Mouse (Mus musculus): Measurements from ENCODE around the gene Tnnt3. TPM values are rescaled to one million over a fixed set of nuclear protein-coding genes. Genes with fewer than 3 reads are reported as not detected.

Gene Tnnt3
- polyA plus RNA-seq, 1 experiment, result 73.4 TPM

DNA sequence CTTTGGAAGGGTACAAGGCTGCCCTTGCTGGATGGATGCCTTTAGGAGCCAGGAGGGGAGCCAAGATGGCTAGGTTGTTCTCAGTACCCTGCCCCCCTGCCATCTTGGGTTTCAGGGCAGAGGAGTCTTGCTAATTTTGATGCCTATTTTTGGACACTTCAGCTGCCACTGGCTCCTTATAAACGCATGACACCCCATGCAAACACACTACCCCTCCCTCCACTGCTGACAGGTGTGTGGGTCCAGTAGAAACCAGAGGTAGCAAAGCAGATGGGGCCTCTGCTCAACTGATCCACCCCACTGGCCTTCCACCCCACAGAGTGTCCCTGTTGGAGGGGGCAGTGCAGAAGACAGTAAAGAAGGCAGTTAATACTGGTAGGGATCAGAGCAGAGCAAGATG lies 1.4 kb downstream of the Tnnt3 start:
- Histone ChIP-seq H3K27ac (ENCODE audit: control insufficient read depth, insufficient read depth, low read depth, low read length, poor library complexity) (no peak overlapping the region), H3K4me3 (replicated peaks; ENCODE audit: control insufficient read depth, low read depth, low read length) (no peak overlapping the region), H3K4me1 (ENCODE audit: control insufficient read depth, insufficient read depth, low read length) (no peaks in the 10 kb centered on the region)
- WGBS, result 48% methylated on average over 1 of the region's 1 CpGs
- TF ChIP-seq POLR2A (IDR thresholded peaks at IDR 0.05; ENCODE audit: borderline replicate concordance, control insufficient read depth, low read depth, low read length), result no peak
- no peak for TF ChIP-seq CTCF (IDR thresholded peaks at IDR 0.05; ENCODE audit: control insufficient read depth, insufficient read depth, low read length)

DNA sequence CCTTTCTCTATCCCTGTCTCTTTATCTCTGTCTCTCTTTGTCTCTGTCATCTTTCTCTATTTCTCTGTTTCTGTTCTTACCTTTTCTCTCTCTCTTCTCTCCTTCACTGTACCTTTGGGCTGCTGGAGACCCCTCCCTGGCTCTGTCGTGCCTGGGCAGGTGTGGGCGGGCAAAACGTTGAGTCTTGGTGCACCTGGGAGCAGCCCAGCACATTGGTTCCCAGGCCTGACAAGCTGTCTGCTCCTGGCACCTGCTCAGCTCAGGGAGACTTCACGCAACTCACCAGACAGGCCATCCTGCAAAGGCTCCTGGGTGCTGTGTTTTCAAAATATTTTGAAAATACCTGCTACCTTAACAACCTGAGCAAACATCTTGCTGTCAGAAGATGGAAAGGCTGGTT lies 4.6 kb downstream of the Tnnt3 start:
- Histone ChIP-seq H3K27ac (ENCODE audit: control insufficient read depth, insufficient read depth, low read depth, low read length, poor library complexity) (no peak overlapping the region), H3K4me1 (ENCODE audit: control insufficient read depth, insufficient read depth, low read length) (no peaks in the 10 kb centered on the region), H3K4me3 (replicated peaks; ENCODE audit: control insufficient read depth, low read depth, low read length) (no peak overlapping the region)
- no peak for TF ChIP-seq POLR2A (IDR thresholded peaks at IDR 0.05; ENCODE audit: borderline replicate concordance, control insufficient read depth, low read depth, low read length)
- WGBS, result 74% methylated on average over 4 of the region's 4 CpGs

DNA sequence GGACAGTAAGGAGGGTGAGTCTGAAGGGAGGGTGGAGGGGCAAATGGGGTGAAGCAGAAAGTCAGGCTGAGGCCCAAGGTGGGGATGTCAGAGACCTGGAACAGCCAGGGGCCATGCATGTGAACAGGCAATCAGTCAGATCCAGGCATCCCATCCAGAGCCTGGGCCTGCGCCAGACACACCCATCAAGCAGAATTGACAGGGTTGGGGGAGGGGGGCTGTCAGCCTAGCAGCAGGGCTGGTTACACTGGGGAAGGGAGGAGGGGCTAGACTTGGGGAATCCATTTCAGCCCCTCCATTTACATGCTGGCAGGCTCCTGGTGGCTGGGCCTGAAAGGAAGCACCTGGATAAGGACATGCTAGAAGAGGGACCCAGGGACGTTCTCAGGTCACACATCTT lies 7.3 kb downstream of the Tnnt3 start:
- Histone ChIP-seq H3K4me1 (ENCODE audit: control insufficient read depth, insufficient read depth, low read length) (no peaks in the 10 kb centered on the region), H3K4me3 (replicated peaks; ENCODE audit: control insufficient read depth, low read depth, low read length) (no peak overlapping the region), H3K27ac (ENCODE audit: control insufficient read depth, insufficient read depth, low read depth, low read length, poor library complexity) (no peak overlapping the region)
- TF ChIP-seq CTCF (IDR thresholded peaks at IDR 0.05; ENCODE audit: control insufficient read depth, insufficient read depth, low read length) (no peak), POLR2A (IDR thresholded peaks at IDR 0.05; ENCODE audit: borderline replicate concordance, control insufficient read depth, low read depth, low read length) (no peak)
- WGBS, result 66% methylated on average over 2 of the region's 2 CpGs

DNA sequence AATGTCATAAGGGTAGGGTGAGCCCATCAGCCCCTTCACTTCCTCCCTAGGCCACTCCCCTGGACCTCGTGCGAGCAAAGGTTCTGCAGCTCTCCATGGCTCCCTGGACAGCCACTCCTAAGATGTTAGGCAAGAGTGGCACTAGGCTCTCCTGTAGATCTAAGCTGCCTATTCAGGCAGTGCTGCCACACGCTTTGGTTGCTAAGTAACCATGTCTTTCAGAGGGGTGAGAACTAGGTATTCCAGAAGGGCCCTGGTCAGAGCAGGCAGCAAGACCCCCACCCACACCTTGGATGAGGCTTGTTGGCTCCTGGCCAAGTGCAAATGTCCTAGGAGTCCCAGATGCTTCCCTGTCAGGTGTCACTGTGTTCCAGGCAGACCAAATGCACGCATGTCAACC lies 7.9 kb downstream of the Tnnt3 start:
- TF ChIP-seq POLR2A (IDR thresholded peaks at IDR 0.05; ENCODE audit: borderline replicate concordance, control insufficient read depth, low read depth, low read length) (no peak), CTCF (IDR thresholded peaks at IDR 0.05; ENCODE audit: control insufficient read depth, insufficient read depth, low read length) (no peak)
- Histone ChIP-seq H3K4me1 (ENCODE audit: control insufficient read depth, insufficient read depth, low read length) (no peaks in the 10 kb centered on the region), H3K4me3 (replicated peaks; ENCODE audit: control insufficient read depth, low read depth, low read length) (no peak overlapping the region), H3K27ac (ENCODE audit: control insufficient read depth, insufficient read depth, low read depth, low read length, poor library complexity) (no peak overlapping the region)
- WGBS, result 54% methylated on average over 4 of the region's 4 CpGs

DNA sequence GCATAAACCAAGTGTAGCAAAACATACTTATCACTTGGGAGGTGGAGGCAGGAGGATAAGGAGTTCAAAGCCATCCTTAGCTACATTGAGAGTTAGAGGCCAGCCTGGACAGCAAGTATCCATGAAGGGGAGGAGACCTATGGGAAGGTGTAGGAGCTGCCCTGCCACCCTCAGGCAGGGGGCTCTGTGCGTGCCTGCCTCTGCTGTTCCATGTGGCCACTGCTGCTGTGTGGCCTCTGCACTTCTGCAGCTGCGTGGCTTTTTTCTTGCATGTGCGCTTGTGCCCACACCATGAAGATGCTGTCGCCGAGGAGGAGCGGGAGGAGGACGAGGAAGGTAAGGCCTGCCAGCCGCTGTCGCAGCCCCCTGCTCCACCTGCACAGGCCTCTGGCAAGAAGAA lies 8.8 kb downstream of the Tnnt3 start:
- no peak for TF ChIP-seq CTCF (IDR thresholded peaks at IDR 0.05; ENCODE audit: control insufficient read depth, insufficient read depth, low read length)
- no peak for TF ChIP-seq POLR2A (IDR thresholded peaks at IDR 0.05; ENCODE audit: borderline replicate concordance, control insufficient read depth, low read depth, low read length)
- no peaks in the 10 kb centered on the region for H3K4me1 ChIP-seq (ENCODE audit: control insufficient read depth, insufficient read depth, low read length)
- WGBS, result 86% methylated on average over 9 of the region's 9 CpGs
- no peak overlapping the region for H3K4me3 ChIP-seq (replicated peaks; ENCODE audit: control insufficient read depth, low read depth, low read length)
- no peak overlapping the region for H3K27ac ChIP-seq (ENCODE audit: control insufficient read depth, insufficient read depth, low read depth, low read length, poor library complexity)

DNA sequence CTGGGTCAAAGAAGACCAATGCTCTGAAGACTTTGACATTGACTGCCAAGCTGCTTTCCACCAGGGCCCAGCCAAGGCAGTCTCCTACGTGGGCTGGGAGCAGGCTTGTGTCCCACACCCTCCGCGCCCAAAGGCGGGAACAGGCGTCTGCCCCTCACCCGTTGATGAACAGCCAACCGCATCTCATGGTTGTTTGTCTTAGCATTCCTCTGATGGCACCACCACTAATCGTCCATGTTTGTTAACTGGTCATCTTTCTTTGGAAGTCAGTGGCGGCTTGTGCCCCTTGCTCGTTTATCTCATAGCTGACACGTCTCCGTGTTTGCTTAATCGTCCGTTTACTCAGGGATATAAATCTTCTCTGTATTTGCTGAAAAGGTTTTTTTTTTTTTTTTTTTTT lies 10.9 kb downstream of the Tnnt3 start:
- no peak overlapping the region for H3K4me3 ChIP-seq (replicated peaks; ENCODE audit: control insufficient read depth, low read depth, low read length)
- TF ChIP-seq CTCF (IDR thresholded peaks at IDR 0.05; ENCODE audit: control insufficient read depth, insufficient read depth, low read length), result no peak
- TF ChIP-seq POLR2A (IDR thresholded peaks at IDR 0.05; ENCODE audit: borderline replicate concordance, control insufficient read depth, low read depth, low read length), result no peak
- WGBS, result 82% methylated on average over 14 of the region's 14 CpGs
- H3K27ac ChIP-seq (ENCODE audit: control insufficient read depth, insufficient read depth, low read depth, low read length, poor library complexity), result no peak overlapping the region
- H3K4me1 ChIP-seq (ENCODE audit: control insufficient read depth, insufficient read depth, low read length), result no peaks in the 10 kb centered on the region

DNA sequence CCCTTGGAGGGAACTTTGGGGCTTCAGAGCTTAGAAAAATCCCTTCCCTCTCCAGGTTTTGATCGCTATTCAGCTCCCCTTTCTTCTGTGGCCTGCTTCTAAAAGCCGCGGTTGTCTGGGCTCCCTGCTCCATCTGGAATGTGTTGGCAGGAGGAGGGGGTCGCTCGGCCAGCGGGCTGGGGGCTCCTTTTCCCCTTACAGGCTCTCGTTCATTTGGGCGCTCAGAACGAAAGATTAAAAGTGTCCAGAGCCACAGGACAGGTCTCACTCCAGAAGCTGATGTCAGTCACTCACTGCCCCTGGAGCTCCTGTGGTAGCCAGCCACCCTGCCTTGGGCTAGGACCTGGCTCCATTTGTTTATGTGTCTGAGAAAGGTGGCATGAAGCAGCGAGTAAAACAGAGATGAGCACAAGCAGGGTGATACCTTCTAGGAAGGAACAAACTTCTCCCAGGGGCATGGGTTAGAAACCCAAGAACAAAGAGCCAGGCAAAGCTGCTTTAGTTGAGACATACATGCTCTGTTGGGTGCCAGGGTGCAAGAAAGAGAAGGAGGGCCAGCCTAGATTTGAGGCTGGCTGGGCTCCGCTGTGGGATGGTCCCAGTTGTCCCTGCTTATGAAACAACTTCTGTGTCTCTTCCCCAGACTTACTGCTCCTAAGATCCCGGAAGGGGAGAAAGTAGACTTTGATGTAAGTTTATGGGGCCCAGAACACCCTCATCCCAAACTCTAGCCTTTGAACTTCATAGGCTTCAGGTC lies 11.6 kb downstream of the Tnnt3 start:
- H3K27ac ChIP-seq (ENCODE audit: control insufficient read depth, insufficient read depth, low read depth, low read length, poor library complexity), result no peak overlapping the region
- 69% methylated on average over 12 of the region's 12 CpGs for WGBS
- H3K4me3 ChIP-seq (replicated peaks; ENCODE audit: control insufficient read depth, low read depth, low read length), result no peak overlapping the region
- H3K4me1 ChIP-seq (ENCODE audit: control insufficient read depth, insufficient read depth, low read length), result no peaks in the 10 kb centered on the region
- no peak for TF ChIP-seq CTCF (IDR thresholded peaks at IDR 0.05; ENCODE audit: control insufficient read depth, insufficient read depth, low read length)
- TF ChIP-seq POLR2A (IDR thresholded peaks at IDR 0.05; ENCODE audit: borderline replicate concordance, control insufficient read depth, low read depth, low read length), result no peak

DNA sequence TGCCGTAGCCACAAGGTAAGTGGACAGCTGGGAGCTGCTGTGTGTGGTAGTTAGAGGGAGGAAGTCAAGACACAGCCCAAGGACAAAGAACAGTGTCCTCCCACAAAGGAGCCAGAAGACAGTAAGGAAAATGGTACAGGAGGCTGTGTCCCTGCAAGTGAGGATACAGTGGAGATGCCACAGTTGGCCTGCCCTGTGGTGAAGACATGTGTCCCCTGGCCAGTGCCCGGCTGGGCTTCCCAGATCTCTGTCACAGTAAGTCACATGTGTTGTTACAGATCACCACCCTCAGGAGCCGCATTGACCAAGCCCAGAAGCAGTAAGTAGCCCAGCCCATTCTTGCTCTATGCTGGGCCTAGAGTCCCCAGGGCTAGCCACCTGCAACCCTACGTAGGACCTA lies 15.4 kb downstream of the Tnnt3 start:
- no peak overlapping the region for H3K27ac ChIP-seq (ENCODE audit: control insufficient read depth, insufficient read depth, low read depth, low read length, poor library complexity)
- WGBS, result 78% methylated on average over 4 of the region's 4 CpGs
- TF ChIP-seq POLR2A (IDR thresholded peaks at IDR 0.05; ENCODE audit: borderline replicate concordance, control insufficient read depth, low read depth, low read length) (no peak), CTCF (IDR thresholded peaks at IDR 0.05; ENCODE audit: control insufficient read depth, insufficient read depth, low read length) (no peak)

More for the DNA sequence above, 15.4 kb downstream of the Tnnt3 start:
- no peaks in the 10 kb centered on the region for H3K4me1 ChIP-seq (ENCODE audit: control insufficient read depth, insufficient read depth, low read length)
- H3K4me3 ChIP-seq (replicated peaks; ENCODE audit: control insufficient read depth, low read depth, low read length), result no peak overlapping the region
